Mouse (Mus musculus): ENCODE results near the gene Pir.

Pir gene

GRCm38 (mm10) chrX:164269285-164269761 is at the start of gene Pir:
Pir (plus strand) TSS chrX:164269371.
- peak in 1 of 2 experiments; percentile 51 for DNase-seq (ENCODE audit: low spot score in 2 of 2)

- no peak for DNase-seq (ENCODE audit: low spot score in 2 of 2)
These were observed 47.2 kb upstream of the Pir start for GRCm38 (mm10) chrX:164221989-164222388.

- no peak for DNase-seq (ENCODE audit: low spot score in 2 of 2)
These were observed 35.8 kb upstream of the Pir start for GRCm38 (mm10) chrX:164233380-164233779.

DNA sequence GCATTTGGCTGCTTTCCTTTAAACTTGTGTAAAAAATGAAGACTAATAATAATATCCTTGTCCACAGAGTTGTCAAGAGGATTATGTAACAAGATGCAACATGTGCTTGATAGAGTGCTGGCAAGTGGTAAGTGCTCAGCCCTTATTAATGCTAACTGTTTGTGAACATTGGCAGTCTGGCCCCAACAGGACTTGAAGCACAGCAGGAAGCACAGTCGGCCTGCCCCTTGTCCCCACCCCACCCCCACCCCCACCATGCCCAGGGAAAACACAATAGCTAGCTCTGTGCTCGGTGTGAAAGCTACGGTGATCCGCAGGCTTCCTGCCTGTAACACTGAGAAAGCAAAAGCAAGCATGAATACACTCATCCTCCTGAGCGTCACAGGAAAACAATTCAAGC is 23.5 kb upstream of the Pir start:
- DNase-seq (ENCODE audit: low spot score in 2 of 2) = no peak

GRCm38 (mm10) chrX:164246722-164247121 is 22.4 kb upstream of the Pir start:
- DNase-seq (ENCODE audit: low spot score in 2 of 2) = no peak

GRCm38 (mm10) chrX:164256527-164256926 is 12.6 kb upstream of the Pir start:
- no peak for DNase-seq (ENCODE audit: low spot score in 2 of 2)

GRCm38 (mm10) chrX:164258057-164258456 is 11.1 kb upstream of the Pir start, which contains the start of gene Bmx:
Bmx (minus strand) TSS chrX:164258193.
- DNase-seq (ENCODE audit: low spot score in 2 of 2) = no peak

DNA sequence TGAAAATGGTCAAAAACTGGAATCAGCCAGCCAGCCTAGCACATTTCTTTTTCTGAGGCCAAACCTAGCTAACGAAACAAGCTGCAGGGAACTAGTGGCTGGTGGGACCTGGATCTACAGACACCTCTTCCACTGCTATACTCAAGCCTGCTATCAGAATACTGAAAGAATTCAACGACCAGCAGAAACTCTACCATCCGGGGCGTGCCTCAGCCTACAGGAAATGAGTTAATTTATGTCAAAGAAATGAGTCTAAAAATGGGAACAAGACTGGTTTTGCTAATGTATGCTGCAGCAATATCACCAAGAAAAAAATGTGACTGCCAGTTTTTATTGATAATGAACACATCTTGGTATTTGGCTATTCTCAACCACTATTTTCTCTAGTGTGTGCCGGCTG is 10.5 kb upstream of the Pir start:
- no peak for DNase-seq (ENCODE audit: low spot score in 2 of 2)

DNA sequence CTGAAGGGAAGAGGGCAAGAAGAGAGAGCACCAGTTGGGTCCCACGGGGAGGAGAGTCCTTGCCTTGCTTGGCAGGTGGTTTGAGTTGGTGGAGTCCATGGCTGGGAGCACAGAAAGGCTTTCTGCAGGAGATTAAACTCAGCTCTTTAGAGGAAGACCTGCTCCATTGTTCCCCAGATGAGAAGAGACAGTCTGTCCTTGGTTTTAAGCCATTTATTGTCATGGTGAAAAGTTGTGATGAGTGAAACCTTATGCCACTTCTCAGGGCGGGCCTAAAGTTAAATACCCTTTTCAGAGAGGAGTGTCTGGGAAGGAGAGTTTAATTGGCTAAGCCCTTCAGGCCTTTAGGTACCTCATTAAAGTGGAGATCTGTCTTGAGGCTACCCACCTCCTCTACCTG is 6.9 kb upstream of the Pir start:
- no peak for DNase-seq (ENCODE audit: low spot score in 2 of 2)

- no peak for DNase-seq (ENCODE audit: low spot score in 2 of 2)
These were observed 4.3 kb upstream of the Pir start for GRCm38 (mm10) chrX:164264861-164265260.

DNA sequence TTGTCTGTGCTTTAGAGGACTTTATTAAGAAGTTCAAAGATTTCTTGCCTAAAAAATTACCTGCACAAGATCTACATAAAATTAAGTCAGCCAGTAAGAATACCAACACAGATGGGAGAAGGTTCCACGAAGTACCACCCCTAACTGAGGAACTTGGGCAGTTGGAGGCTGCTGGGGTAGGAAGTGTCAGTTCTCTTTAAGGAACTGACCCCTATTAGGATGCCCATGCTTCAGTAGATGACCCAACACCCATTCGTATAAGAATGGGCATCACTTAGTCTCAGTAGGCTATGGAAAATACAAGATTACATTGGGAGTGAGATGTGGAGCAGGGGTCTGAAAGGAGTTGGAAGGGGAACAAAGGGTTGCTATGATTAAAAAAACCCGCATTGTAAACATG is 1.4 kb downstream of the Pir start:
- DNase-seq (ENCODE audit: low spot score in 2 of 2) = no peak

DNA sequence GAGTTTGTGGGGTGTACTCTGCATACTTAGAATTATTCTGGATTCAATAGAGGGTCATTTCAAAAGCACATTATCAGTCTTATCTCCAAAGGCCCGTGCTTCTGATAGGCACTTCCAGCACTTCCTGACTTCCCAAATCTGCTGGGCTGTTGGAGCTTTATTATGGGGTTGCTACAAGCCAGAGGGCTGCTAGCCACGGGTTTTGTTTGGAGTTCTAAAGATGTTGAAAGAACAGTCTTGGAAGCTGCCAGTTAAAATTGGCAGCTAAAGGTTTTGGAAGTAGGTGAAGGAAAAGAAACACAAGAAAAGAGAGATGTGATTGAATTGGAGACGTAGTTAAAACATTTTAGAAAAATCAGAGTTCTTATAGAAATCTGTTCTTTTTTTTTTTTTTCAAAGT is 6.4 kb downstream of the Pir start:
- no peak for DNase-seq (ENCODE audit: low spot score in 2 of 2)

DNA sequence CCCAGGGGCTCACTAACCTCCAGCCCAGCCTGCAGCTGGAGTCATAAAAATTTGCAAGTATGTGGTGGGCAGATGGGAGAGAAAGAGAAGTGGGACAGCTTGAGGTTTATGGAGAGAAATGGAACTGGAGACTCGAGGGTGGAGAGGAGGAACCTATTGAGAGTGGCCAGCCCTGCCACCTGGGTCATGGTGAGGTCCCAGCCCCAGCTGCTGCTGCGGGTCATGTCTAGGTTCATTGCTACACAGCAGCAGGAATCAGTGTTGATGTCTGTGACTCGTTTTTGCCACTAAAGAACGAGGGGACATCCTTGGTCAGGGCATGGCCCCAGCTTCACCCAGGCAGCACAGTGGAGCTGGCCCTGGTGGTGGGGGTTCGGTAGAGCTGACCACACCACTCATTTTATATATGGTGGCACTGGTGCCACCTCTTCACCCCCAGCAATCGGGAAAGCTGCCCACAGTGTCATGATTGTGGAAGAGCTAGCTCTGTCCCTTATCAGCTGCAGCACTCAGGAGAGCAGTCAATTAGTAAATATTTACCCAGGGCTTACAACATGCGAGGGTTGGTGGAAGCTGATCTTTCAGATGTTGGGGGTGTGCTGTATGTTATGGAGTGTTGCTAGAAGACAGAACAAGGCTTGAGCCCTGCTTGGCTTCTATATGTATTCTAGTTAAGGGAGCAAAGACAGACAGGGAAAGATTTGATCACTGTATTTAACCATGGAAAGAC is 11.9 kb downstream of the Pir start:
- no peak for DNase-seq (ENCODE audit: low spot score in 2 of 2)

GRCm38 (mm10) chrX:164283808-164284207 is 14.6 kb downstream of the Pir start:
- DNase-seq (ENCODE audit: low spot score in 2 of 2) = no peak

GRCm38 (mm10) chrX:164287077-164287476 is 17.9 kb downstream of the Pir start:
- no peak for DNase-seq (ENCODE audit: low spot score in 2 of 2)

DNA sequence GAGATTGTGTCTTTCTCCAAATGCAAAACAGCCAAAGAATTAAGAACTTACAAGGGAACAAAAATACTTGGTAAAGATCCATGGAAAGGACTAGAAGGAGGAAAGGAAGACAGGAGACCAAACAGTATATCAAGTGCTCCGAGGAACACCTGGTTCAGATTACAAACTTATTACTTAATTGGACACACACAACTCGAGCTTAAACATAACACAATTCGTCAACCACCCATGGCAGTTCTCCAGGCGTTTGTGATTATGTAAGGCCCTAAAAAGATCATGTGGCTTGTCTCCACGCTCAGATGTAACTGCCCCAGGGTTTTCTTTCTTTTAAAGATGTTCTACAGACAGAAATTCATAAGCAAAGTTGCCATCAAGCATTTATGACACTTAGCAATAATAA is 22.0 kb downstream of the Pir start:
- no peak for DNase-seq (ENCODE audit: low spot score in 2 of 2)

DNA sequence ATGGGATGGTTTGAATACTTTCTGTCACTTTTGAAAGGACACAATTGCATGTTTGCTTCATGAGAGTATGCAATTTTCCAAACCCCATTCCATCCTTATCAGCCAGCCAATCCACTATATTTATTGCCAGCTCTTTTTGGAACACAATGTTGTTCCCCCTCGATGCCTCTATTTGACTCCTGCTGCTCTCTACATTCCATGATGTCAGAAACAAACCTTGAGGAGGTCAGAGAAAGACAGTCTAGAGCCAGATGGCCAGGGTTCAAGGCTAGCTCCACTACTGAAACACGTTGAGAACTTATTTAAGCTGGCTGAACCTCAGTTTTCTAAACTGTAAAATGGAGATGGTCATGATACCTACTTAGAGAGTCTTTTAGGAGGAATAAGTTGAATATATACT is 37.1 kb downstream of the Pir start:
- no peak for DNase-seq (ENCODE audit: low spot score in 2 of 2)

DNA sequence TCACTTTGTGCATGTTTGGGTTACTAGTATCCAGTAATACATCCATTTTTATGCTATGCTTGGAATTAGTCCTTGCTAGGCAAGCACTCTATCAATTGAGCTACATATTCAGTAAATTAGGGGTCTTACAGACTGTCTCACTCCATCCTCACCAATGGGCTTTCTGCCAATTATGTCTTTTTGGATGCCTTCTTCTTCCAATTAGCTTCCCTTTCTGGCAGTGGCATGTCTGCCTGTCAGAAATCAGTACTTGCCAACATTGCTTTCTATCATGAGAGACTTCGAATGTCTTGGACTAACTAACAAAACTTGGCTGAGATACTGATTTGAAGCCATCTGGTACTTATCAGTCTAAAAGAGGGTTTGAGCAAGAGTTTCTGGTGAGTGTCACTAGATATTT is 44.7 kb downstream of the Pir start:
- no peak for DNase-seq (ENCODE audit: low spot score in 2 of 2)

GRCm38 (mm10) chrX:164318554-164318953 is 49.4 kb downstream of the Pir start:
- no peak for DNase-seq (ENCODE audit: low spot score in 2 of 2)

DNA sequence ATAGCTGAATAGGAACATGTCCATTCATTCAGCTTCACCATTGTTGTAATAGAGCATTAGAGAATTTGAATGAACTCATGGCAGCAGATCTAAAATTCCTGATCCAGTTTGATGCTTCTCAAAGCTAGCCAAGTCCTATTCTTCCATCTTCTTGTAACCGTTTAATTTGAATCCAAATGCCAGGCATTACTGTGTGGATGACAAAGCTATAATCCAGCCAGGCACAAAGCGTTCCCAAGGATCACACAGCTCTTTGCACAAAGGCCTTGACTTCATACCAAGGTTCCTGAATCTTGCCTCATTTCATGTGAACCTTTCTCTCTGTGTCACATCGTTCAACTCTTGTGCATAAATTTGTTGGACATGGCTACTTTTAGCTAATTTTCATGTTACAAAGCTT is 50.9 kb downstream of the Pir start:
- DNase-seq (ENCODE audit: low spot score in 2 of 2) = no peak

DNA sequence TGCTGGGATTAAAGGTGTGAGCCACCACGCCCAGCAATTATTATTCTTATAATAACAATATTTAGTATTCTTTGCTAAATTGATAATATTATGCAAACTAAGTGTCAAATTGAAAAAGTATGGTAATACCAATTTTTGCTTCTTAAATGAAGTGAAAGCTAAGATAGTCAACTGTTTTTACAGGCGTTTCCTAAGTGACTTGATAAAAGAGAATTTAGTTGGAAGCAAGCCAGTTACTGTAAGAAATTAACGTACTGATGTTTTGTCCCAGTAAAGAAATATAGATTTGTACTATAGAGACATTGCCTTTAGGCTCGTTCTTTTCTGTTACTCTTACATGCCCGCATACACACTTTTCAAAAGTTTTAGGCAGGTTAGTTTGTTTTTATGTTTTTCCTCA is 53.3 kb downstream of the Pir start:
- no peak for DNase-seq (ENCODE audit: low spot score in 2 of 2)

GRCm38 (mm10) chrX:164323391-164323913 is 54.3 kb downstream of the Pir start:
- no peak for DNase-seq (ENCODE audit: low spot score in 2 of 2)

- no peak for DNase-seq (ENCODE audit: low spot score in 2 of 2)
These were observed 61.2 kb downstream of the Pir start for GRCm38 (mm10) chrX:164330351-164330750.

GRCm38 (mm10) chrX:164330766-164331165 is 61.6 kb downstream of the Pir start:
- no peak for DNase-seq (ENCODE audit: low spot score in 2 of 2)
